Mouse (Mus musculus) embryo, embryonic 11.5 days (tissue): ENCODE data around the gene Olfr1025-ps1.

Experiments
- DNase-seq: peaks from one replicate; pipeline ENCODE4 v3.0.0-alpha.2; 2012; ENCODE audit warnings: low read depth, low spot score

Gene Olfr1025-ps1

DNA sequence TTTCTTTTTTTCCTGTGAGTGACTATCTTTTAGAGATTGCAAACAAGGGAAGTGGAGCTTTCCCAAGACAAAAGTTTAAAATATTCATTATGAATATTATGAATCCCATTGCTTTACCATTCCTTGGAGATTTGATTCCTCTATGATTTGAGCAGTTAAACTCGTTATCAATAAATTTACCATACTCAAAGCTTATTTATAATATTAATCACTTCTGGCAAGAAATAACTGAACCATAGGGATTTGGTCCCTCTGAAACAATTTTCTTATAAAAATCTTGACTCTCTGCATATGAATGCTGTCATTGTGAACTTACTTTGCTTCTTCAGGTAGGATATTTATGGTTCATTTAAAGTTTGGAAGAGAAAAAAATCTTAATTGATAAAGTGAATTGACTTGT lies at the start of gene Olfr1025-ps1:
TSS of gene Olfr1025-ps1 (plus strand) at position 301 of the 400 bp plus-strand sequence.
- no peak for DNase-seq

DNA sequence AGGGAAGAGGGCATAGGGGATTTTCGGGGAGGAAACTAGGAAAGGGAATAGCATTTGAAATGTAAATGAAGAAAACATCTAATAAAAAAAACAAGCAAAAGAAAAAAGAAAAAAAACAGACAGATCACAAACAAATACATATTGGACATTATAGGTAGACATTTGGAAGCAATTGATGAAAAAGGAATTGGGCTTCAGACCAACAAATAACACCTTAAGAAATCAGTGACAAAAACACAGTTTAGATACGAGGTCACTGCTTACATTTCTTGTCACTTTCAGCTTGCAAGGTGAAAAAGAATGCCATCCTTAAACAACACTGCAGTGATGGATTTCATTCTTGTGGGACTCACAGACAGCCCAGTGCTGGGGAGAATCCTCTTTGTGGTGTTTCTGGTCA lies 46.7 kb upstream of the Olfr1025-ps1 start, which contains the start of gene Olfr1022:
TSS of gene Olfr1022 (plus strand) at position 301 of the 400 bp plus-strand sequence.
- no peak for DNase-seq

DNA sequence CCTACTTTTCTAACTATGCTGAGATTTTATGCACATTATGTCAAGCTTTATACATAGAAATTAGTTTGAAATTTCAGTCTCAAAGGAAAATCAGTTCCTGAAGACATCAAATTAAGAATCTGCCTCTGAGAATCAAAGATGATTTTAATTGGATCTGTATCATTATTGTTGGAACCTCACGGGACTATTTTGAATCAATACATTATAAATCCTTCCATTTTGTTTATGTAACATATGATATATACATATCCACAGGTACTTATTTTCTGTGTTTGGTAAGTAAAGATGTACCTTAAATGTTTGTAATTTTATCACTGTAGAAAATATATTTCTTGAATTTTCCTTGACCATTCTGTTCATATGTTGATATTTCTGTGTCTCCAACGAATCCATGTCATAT lies 29.7 kb upstream of the Olfr1025-ps1 start, which contains the start of gene Olfr1023:
TSS of gene Olfr1023 (plus strand) at position 301 of the 400 bp plus-strand sequence.
- no peak for DNase-seq

DNA sequence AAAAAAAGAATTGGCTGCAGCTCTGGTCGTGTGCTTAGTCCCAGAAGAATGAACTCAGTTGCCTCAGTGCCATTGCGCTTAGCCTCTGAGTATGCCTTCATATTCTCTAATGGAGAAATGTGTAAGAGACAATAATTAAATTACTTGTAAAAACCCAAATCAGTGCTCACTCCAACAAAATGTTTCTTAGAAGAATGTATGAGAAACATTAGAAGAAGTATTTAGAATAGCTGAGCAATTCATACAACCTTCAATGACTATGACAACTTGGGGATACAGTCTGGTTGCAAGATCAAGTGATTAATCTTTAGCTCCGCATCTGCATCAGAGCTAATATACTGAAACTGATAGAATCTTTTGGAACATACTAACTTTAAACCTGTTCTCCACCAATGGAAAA lies 10.0 kb upstream of the Olfr1025-ps1 start, which contains the start of gene Olfr1024:
TSS of gene Olfr1024 (minus strand) at position 101 of the 400 bp plus-strand sequence.
- DNase-seq = no peak

DNA sequence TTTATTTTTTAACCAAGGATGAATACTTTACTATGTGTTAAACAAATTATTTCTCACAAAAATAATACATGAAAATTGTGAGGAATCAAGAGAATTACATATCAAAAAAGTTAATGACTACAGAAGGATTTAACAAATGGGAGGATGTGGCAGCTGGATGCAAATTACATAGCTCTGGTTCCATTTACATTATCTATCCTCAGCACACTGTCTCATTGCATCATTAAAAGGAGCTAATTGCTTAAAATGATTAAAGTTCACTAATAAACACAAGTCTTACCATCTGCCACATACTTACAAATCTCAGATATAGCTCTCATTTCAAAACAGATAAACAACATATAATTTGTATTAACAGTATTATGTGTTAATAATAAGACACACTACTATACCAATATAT lies 1.8 kb upstream of the Olfr1025-ps1 start:
- no peak for DNase-seq

DNA sequence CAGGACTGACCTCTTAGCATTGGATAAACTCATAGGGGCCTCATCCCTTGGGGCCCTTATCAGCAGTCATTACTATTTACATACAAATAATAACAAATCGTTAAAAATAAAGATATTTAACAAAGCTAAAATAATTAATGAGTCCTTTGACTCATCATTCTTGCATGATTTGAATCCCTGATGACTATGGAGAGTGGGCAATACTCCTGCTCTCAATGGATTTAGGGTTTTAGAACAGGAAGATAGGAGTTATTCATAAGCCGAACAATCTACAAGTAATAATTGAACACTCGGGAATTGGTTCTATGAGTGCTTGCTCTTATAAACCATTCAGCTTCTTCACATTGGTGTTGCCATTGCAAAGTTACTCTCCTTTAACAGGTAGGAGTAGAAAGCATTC lies 6.3 kb downstream of the Olfr1025-ps1 start, which contains the start of gene Olfr1026:
TSS of gene Olfr1026 (plus strand) at position 301 of the 400 bp plus-strand sequence.
- no peak for DNase-seq

DNA sequence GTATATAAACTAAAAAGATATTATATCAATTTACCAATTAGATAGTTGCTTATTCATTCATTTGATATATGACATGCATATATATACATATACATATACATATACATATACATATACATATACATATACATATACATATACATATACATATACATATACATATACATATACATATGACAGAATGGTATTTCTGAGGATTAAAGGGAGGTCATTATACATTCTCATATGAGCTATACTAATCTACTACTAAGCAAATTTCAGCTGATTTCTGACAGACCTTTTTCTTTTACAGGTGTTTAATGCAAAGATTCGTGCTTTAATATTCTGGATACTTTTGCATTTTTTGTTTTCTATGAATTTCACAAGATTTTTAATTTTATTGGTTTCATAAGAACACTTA lies 35.1 kb downstream of the Olfr1025-ps1 start, which contains the start of gene Olfr1028:
TSS of gene Olfr1028 (plus strand) at position 301 of the 400 bp plus-strand sequence.
- no peak for DNase-seq
